Mouse (Mus musculus): ENCODE data around the gene Mmp19. TPM values are rescaled to one million over a fixed set of nuclear protein-coding genes. Genes with fewer than 3 reads are reported as not detected.
"Not testable (repeated sequence)": the region's sequence is repeated elsewhere in the genome, so short reads cannot be mapped to it uniquely, and the experiment has no call there.

Gene Mmp19
- total RNA-seq, 2 experiments from 2014 or later = 0.20 to 0.46 TPM

GRCm38 (mm10) chr10:128802956-128803355 is 12.2 kb downstream of the Mmp19 start:
- DNase-seq = no peak

- DNase-seq = no peak
Observed at GRCm38 (mm10) chr10:128803361-128803760, 12.7 kb downstream of the Mmp19 start.

GRCm38 (mm10) chr10:128803771-128804270 is 13.1 kb downstream of the Mmp19 start, which contains the start of gene Dnajc14:
Dnajc14 (plus strand) TSS chr10:128804062.
- peak; percentile 71 to 74 for DNase-seq

- DNase-seq = peak; percentile 76
Observed at GRCm38 (mm10) chr10:128804271-128805091, 13.8 kb downstream of the Mmp19 start, which contains the start of gene Tmem198b. Tmem198b (minus strand) TSS chr10:128804370.

- peak; percentile 92 to 93 for DNase-seq
Observed at GRCm38 (mm10) chr10:128805092-128806000, 14.6 kb downstream of the Mmp19 start.

- no peak for DNase-seq
Observed at GRCm38 (mm10) chr10:128806086-128806485, 15.4 kb downstream of the Mmp19 start.

DNA sequence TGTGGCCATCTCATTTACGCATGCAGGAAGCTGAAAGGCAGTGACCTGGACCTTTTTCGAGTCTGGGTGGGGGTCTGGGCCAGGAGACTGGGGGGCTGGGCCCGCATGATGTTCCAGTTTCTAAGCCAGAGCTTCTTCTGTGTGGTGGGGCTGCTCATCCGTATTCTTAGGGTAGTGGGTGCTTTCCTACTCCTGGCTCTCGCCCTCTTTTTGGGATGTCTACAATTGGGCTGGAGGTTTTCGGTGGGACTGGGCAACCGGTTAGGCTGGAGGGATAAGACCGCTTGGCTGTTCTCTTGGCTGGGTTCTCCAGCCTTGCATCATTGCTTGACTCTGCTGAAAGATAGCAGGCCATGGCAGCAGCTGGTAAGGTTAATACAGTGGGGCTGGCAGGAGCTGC is 16.3 kb downstream of the Mmp19 start:
- DNase-seq = no peak

- DNase-seq = no peak
Observed at GRCm38 (mm10) chr10:128817033-128817432, 26.3 kb downstream of the Mmp19 start, which contains the start of gene Sarnp. Sarnp (plus strand) TSS chr10:128817333.

GRCm38 (mm10) chr10:128820217-128820616 is 29.5 kb downstream of the Mmp19 start:
- no peak for DNase-seq

GRCm38 (mm10) chr10:128821358-128822056 is 30.8 kb downstream of the Mmp19 start, which contains the start of gene Ormdl2:
Ormdl2 (minus strand) TSS chr10:128821645.
- DNase-seq = peak; percentile 98 to 99

GRCm38 (mm10) chr10:128822135-128822534 is 31.4 kb downstream of the Mmp19 start:
- no peak for DNase-seq

- DNase-seq = not testable (repeated sequence)
Observed at GRCm38 (mm10) chr10:128823087-128823486, 32.4 kb downstream of the Mmp19 start.

DNA sequence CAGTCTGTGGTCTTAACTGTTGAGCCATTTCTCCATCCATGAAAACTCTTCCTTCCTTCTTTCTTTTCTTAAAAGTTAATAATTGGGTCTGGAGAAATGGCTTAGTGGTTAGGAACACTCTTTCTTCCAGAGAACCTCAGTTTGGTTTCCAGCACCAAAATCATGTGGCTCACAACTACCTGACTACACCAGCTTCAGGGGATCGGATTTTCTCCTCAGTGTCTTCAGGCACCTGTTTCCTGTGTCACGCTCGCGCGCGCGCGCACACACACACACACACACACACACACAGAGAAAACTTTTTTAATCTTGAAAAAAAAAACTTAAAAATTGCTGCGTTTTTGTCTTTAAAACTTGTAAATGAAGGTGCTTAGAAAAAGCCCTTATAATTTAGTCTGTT is 33.1 kb downstream of the Mmp19 start:
- no peak for DNase-seq

DNA sequence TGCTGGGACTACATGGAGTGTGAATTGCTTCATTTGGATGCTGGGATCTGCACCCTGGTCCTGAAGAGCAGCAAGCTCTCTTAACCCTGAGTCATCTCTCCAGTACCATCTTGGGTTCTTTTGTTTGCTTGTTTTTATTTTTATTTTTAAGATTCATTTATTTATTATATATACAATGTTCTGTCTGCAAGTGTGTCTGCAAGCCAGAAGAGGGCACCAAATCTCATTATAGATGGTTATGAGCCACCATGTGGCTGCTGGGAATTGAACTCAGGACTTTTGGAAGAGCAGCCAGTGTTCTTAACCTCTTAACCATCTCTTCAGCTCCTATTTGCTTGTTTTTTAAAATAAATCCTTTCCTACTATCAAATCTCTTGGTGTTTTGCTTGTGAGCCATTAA is 46.7 kb downstream of the Mmp19 start:
- no peak for DNase-seq

DNA sequence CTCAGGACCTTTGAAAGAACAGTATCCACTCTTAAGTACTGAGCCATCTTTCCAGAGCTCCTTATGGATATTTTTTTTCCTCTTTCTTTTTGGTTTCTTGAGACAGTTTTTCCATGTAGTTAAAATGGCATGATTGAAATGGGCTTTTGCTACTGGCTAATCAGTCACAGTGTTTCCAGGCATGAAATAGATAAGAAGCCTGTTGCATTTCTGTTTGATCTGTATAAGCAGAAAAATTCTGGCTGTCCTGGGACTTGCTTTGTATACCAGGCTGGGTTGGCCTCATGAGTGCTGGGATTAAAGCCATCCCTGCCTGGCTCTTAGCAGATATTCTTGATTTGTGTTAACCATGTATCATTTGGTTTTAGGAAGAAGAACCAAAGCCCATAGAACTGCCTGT is 48.7 kb downstream of the Mmp19 start:
- no peak for DNase-seq

GRCm38 (mm10) chr10:128840612-128841011 is 49.9 kb downstream of the Mmp19 start:
- no peak for DNase-seq

- no peak for DNase-seq
Observed at GRCm38 (mm10) chr10:128843260-128843659, 52.5 kb downstream of the Mmp19 start.

- no peak for DNase-seq
Observed at GRCm38 (mm10) chr10:128845516-128845915, 54.8 kb downstream of the Mmp19 start.

- DNase-seq = no peak
Observed at GRCm38 (mm10) chr10:128846664-128847063, 56.0 kb downstream of the Mmp19 start.

DNA sequence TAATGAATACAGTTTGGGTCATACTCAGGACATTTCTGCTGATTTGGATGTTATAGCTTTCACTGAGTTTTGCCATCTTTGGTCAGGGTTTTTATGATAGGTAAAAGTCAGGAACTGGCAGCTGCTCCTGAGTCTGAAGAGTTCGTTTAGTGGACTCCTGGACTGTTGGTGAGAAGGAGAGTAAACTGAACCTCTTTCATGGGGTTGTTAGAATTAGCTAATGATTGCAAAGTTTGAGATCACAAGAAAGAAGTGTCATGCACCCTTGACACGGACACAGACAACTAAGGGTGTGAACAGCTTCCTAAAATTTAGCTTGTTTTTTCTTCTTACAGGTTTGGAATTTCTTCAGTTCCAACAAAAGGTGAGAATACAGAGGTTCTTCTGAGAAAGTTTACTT is 57.7 kb downstream of the Mmp19 start:
- no peak for DNase-seq

GRCm38 (mm10) chr10:128850339-128850738 is 59.6 kb downstream of the Mmp19 start:
- no peak for DNase-seq
